Mouse (Mus musculus) left cerebral cortex, adult 9 months (tissue): ENCODE measurements around the gene Tbx10.
A peak's percentile ranks its signal among the peaks of the same experiment; 100 is the strongest.
"Not testable (repeated sequence)": the region's sequence is repeated elsewhere in the genome, so short reads cannot be mapped to it uniquely, and the experiment has no call there.

Source experiments
- DNase-seq, 2 experiments: peaks; one replicate each; pipeline ENCODE4 v3.0.0; 2022; ENCODE audit warnings: low spot score in 2 of 2

The Tbx10 gene

DNA sequence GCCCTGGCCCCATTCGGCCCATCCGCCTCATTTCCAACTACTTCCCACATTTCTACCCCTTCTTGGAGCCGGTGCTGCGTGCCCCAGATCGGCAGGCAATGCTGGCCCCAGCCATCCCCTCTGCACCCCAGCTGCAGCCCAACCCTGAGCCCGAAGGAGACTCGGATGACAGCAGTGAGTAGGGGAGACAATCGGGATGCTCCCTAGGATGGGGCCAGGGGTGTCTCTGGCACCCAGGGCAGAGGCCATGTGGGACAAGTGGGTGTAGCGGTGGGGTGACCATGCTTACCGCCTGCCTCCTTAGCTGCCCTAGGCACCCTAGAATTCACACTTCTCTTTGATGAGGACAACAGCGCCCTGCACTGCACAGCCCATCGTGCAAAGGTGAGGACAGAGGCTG lies 11.1 kb downstream of the Tbx10 start:
- DNase-seq: no peak

DNA sequence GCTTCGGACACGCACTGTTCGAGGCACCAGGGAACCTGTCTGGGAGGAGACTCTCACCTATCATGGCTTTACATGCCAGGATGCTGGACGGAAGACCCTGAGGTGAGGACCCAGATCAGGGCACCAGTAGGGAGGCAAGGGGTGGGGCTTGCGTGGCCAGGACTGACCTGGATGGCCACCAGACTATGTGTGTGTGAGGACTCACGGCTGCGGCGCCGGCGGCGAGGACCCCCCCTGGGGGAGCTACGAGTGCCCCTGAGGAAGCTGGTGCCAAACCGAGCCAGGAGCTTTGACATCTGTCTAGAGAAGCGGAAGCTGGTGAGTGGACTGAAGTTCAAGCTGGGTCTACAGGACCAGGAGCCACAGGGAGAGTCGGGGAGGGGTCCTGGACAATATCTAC lies 11.8 kb downstream of the Tbx10 start:
- no peak for DNase-seq

DNA sequence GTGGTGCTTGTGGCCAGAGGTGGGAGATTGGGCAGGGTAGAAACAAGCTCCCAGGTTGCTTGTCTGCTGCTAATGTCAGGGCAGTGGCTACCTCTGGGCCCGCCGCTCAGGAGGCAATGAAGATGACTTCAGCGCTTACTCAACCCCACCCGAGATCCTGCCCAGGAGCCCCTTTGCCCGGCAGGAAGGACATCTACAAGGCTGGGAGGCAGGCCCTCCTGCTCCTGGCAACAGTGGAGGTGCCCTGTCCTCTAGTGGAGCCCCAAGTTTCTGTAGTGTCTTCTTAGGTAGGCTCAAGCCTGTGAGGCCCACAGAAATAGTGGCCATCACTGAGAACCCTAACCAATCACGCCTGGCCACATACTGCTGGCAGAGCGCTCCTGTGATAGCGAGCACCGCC lies 12.5 kb downstream of the Tbx10 start:
- no peak for DNase-seq

DNA sequence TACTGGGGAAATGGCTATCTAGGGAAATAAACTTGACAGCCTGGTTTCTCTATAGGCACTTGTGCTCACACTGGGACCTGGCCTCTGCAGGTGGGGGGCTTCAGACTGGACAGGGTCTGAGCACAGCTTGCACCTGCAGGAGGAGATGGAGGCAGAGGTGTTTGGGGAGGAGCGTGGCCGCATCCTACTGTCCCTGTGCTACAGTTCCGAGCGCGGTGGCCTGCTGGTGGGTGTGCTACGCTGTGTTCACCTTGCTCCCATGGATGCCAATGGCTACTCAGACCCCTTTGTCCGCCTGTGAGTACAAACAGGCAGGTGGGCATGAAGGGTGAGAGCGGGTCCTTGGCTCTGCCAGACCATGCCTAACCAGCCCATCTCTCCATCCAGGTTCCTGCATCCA lies 13.4 kb downstream of the Tbx10 start:
- DNase-seq: no peak

DNA sequence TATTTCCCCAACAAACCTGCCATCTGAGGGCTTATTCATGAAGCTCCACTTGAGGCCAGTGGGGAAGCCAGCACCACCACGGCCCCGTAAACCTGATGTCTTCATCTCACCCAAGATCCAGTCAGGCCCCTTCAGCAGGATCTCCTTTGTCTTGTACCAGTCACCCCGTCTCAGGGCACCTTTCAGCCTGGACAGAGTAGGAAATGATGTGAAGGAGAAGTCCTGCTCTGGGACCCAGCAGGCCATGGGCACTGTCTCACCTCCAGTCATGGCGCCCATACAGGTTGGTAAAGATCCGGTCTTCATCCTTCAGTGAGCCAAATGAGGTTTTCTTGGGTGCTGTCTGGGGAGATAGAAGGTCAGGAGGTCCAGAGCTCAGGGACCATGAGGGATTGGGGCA lies 18.5 kb downstream of the Tbx10 start:
- DNase-seq: no peak

DNA sequence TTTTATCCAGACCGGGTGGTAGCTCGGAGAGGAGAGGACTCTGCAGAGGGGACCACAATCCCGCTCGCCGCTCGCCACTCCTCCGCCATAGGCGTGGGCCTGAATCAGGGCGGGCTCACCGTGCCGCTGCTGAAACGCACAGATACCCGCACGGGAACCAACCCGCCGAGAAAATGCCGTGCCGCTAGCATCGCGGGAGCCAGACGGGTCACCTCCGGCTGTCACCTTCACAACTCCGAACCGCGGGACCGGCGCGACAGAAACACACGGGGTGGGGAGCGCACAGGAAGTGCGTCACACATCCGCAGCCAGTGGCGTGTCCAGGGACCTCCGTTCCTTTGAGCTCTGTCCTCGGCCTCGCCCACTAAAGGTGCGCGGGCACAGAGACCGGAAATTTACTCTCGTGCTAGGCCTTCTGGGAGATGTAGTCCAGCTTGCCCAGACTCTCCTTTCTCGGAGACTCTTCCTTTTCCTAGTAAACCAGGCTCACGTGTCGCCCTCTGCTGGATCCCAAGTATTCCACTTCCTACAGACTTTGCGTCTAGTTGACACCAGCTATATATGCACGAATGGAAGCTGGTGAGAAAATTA lies 20.0 kb downstream of the Tbx10 start, which contains the start of gene Ndufv1:
Gene Ndufv1 (minus strand): TSS at position 375 of the 591 bp plus-strand sequence.
- peak; percentile 98 to 99 for DNase-seq

DNA sequence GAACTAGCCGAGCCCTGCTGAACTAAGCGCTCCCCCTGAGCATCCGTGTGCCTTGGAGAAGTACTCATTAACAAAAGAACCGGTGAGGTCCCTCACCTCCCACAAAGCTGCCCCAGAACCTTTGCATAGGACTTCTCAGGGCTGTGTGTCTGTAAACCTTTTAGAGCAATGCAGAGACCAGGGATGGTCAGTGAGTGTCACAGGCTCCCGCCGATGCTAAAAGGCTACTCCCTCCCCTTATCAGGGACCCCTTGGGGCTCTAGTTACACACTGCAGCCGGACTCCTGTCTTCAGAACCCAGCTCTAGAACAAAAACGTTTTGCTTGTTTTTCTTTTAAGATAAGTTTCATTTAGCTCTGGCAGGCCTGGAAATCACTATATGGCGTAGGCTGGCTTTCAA lies 20.5 kb downstream of the Tbx10 start:
- no peak for DNase-seq

DNA sequence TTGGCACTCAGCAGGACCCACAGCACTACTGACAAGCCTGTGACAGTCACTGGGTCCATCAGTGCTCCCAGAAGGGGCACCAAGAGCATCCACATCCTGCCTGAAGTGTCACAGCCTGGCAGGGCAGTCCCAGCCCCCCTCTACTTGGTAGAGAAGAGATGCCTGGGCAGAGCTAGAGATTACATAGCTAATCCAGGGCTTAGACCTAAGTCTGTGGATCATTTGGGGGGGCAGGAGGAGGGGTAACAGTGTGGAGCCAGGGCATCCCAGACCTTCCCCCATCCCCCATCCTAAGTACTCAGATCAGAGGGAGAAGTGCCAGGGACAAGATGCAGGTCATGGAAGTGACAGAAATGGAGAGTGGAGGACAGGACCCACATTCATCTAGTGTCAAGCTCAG lies 22.2 kb downstream of the Tbx10 start:
- no peak for DNase-seq

DNA sequence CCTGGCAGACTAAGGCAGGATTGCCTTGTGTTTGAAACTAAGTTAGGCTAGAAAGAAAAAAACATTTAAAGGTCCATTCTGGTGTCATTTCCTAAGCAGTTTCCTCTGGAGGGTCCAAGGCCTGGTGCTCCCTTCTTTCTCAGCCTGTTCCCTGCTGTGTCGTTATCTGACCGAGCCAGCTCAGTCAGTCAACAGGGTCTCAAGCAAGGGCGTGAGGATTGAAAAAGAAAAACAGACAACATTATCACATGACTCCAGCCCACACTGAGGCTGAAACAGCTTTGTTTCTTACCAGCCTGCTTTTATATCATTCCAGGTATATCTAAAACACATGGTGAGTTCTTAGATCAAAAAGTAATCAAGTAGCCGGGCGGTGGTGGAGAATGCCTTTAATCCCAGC lies 23.1 kb downstream of the Tbx10 start:
- DNase-seq: no peak

DNA sequence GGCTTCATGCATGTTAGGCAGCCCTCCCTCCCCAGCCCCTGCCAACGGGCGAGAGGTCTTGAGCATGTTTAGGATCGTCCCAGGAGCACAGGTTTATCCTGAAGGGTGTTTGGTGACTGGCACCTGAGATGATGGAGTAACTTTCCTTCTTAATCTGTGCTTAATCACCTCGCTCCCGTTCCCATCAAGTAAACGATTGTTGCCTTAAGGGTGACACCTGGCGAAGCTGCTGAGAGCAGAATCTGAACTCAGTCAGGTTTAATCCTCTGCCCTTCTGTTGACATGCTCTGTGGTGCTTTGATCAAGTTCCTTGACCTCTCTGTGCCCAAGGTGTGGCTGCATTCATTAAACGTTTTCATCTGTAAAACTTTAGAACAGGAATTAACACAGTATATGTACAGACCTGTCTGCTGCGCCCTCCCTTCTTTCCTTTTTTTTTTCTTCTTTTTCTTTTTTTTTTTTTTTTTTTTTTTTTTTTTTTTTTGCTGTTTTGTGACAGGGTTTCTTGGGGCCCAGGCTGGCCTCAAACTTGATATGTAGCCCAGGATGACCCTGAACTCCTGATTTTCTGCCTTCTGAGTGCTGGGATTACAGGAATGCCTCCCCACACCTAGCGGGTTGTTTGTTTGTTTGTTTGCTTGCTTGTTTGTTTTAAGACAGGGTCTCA lies 25.5 kb downstream of the Tbx10 start:
- no peak for DNase-seq

DNA sequence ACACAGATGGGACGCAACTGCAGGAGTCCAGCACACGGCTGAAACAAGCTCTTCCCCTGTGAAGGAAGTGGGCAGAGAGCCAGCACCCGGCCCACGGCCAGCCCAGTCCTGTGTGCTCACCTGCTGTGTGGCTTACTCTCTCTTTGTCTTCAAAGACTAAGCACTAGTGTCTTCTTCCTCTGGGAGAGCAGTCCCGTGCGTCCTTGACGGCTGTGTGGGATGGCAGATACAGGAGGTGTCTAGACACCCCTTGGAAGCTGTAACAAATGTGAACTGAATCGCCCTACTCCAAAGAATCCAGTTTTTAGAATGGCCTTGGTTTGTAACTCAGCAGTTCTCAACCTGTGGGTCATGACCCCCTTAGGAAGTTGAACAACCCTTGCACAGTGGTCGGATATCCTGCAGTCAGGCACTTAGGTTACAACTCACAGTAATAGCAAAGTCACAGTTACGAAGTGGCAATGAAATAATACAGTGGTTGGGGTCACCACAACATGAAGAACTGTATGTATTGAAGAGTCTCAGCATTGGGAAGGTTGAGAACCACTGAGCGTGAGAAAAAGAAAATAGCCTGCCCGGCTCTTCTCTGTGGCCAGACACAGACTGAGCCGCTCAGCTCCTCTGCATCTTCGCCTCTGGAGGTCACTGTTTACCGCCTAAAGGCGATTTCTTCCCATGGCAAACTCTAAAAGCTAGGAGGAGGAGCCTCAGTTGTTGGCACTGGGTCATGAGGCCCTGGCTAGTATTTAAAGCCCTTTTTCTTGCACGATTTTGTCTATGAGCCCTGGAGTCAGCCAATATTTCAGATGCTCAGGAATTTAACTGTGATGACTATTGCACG lies 26.4 kb downstream of the Tbx10 start:
- DNase-seq: peak in 1 of 2 experiments; percentile 89

DNA sequence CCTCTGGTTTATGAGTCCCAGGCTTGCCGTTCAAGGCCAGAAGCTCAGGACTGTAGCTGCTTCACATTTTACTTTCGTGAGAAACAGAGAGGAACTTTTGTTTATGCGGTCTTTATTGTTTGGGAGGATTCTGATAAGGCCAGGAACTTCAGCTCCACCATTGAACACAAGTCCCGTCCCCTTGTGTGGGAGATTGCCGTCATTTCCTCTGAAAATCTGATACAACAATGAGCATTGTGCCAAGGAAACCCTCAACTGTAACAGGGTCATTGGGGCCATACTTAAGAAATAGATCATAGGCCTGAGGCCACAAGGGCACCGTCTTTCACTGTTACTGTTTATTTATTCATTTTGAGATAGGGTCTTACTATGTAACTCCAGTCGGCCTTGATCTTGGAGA lies 30.6 kb downstream of the Tbx10 start:
- DNase-seq: no peak

DNA sequence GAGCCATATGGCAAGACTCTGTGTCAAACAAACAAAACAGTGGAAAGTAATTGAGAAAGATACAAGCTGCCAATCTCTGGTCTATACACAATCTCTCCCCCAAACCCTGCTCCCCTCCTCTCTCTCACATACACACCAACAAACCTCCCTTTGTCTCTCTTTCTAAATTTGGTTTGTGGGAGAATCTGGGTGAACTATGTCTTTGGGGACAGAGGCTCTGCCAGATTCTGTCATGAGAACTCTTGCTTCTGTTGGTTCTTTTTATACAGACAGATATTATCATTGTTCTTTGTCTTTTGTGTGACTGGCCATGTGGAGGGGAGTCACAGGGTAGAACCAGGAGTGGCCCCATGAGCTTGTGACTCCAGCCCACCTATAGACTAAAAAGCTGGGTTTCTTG lies 35.0 kb downstream of the Tbx10 start:
- no peak for DNase-seq

DNA sequence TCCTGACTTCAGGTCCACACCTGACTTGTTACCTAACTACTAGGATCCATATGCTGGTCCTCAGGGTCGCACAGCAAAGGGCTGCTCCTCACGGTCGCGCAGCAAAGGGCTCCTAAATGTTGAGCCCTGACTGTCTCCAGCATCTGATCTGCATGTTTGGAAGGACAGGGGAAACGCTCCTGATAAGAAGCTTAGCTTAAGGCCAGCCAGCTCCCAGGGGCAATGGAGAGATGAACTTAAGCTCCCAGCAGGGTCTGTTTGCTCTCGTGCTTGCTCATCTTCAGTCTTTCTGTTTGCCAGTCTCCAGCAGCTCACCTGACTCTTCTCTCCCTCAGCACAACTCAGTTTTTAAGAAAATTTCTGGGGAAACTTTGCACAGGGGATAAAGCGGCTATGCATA lies 40.1 kb downstream of the Tbx10 start:
- no peak for DNase-seq

DNA sequence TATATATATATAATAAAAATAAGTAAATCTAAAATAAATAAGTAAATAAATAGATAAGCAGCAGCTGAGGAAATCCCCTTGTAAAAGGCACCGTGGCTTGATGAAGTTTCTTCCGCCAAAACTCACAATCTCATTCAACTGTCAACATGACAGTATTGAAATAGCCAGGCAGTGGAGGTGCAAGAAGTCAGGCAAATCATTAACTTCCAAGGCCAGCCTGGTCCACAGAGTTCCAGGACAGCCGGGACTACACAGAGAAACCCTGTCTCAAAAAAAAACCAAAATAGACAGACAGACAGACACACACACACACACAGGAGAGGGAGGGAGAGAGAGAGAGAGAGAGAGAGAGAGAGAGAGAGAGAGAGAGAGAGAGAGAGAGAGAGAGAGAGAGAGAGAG lies 40.7 kb downstream of the Tbx10 start:
- no peak for DNase-seq

DNA sequence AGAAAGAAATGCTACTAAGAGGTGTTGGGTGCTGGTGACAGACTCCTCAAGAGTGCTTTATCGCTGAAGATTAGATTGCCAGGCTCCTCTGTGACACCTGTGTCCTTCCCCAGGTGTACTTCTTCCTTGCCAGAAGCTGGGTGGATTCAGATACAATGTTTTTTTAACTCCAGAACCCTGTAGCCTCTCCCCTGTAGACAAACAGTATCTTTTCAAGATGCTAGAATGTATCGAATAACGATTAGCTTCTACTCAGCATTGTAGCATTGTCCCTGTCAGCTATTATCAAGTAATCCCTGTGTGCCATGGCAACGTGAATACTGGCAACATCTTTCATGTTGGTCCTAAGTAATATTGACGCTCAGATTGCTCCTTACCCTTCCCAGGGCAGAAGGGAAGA lies 41.2 kb downstream of the Tbx10 start:
- no peak for DNase-seq

DNA sequence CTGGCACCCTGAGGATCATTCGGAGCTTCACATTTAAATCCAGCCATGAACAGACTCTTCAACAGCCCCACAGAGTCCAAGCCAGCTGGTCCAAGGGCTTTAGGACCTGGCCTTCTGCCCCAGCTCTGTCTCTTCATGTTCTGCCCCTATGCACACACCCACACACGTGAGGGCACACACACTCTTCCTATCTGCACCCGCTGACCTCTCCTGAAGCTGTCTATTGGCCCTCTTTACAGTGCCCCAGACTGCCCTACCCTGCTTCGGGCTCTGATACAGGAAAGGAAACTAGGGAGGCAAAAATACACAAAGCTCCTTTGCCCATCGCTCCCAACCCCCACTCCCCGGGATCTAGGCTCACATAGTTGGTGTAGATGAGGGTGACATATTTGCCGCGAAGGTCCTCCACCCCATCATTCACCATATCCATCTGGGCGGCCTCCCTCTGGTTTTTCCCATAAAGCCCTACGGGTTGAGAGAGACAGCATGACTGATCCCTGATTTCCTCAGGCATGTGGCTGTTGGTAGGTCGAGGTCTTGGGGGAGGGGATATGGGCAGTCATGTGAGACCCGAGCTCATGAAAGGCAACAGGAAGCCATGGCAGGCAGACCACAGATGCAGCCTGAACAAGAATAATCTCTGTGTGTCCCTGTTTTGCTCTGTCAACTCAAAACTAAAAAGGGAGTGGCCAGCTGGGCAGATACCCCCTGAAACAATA lies 43.9 kb downstream of the Tbx10 start:
- DNase-seq: no peak

DNA sequence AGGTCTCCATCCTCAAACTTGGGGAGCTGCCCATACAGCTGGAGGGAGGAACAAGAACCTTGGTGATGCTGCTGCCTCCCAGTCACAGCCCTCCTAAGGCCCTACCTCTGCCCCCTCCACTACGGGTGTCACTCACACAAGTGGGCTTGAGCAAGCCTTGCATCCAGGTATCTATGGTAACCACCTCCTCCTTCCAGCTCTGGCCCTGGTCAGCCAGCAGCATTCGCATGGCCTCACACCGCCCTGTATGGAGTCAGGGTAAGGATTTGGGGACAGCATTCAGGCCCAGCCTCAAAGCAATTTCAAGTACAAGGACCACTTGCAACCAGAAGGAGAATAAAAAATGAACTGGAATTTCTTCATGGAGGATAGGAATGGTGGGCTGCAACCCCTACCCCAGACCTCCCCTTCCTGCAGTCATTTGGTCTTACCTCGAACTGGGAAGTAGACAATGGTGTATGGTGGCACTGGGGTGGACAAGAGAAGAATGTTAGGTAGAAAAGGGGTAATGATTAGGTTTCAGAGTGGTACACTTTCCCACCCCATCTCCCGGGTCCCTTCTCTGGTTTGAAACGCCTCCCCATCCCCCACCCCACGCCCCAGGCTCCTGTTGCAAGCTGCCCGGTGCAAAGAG lies 44.7 kb downstream of the Tbx10 start:
- not testable (repeated sequence) for DNase-seq

DNA sequence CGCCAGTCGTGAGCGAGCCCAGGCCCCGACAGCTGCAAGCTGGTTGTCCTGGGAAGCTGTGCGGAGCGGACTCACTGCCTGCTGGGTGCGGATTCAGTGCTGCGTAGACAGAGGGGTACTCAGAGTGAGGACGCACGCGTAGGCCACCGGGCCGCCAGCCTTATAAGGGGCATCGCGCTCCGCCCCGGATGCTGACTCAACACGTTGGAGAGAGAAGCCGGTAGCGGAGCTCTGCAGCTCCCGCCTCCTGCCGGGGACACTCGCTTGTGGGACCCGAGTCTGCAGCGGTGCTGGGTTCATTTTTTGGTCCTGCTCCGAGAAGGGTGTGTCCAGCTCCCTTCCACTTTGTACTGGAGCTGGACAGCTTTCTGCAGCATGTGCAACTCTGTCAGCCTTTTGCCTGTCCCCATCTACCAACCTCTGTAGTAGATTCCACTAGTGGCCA lies 45.3 kb downstream of the Tbx10 start, which contains the start of gene Gstp1:
Gene Gstp1 (minus strand): TSS at position 198 of the 445 bp plus-strand sequence.
- peak; percentile 75 to 92 for DNase-seq

DNA sequence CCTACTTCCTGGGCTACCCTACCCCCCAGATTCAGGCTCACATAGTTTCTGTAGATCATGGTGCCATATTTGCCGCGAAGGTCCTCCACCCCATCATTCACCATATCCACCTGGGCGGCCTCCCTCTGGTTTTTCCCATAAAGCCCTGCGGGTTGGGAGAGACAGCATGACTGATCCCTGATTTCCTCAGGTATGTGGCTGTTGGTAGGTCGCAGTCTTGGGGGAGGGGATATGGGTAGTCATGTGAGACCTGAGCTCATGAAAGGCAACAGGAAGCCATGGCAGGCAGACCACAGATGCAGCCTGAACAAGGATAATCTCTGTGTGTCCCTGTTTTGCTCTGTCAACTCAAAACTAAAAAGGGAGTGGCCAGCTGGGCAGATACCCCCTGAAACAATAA lies 48.4 kb downstream of the Tbx10 start:
- not testable (repeated sequence) for DNase-seq

DNA sequence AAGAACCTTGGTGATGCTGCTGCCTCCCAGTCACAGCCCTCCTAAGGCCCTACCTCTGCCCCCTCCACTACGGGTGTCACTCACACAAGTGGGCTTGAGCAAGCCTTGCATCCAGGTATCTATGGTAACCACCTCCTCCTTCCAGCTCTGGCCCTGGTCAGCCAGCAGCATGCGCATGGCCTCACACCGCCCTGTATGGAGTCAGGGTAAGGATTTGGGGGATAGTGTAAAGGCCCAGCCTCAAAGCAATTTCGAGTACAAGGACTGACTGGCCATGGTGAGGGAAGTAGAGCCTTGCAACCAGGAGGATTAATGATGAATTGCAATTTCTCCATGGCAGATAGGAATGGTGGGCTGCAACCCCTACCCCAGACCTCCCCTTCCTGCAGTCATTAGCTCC lies 48.9 kb downstream of the Tbx10 start:
- not testable (repeated sequence) for DNase-seq

DNA sequence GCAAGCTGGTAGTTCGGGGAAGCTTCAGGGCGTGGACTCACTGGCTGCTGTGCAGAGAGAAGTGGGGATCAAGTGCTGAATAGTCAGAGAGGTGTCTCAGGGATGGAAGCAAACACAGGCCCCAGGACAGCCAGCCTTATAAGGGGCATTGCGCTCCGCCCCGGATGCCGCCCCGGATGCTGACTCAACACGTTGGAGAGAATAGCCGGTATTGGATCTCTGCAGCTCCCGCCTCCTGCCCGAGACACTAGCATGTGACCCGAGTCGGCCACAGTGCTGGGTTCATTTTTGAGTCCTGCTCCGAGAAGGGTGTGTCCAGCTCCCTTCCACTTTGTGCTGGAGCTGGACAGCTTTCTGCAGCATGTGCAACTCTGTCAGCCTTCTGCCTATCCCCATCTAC lies 49.6 kb downstream of the Tbx10 start:
- DNase-seq: no peak
